13 mouse cellular contexts compared by ENCODE assay signal in genomic region chr2:50657826-50658225, GRCm38 (mm10).
DNase-seq lines count a peak whose midpoint lies in the region.
"Had no signal": no experiment of that assay in that cellular context is flagged by ENCODE, and none has a peak within 500 bp of the region (broad histone marks: within the 10 kb centered on the region; RNA-seq: fewer than 3 reads in every experiment).

No protein-coding gene starts in this region.

- DNase-seq in cerebellum, postnatal 10 days: peak; percentile 24 to 26
- DNase-seq in cerebellum, adult 9-10 months: no peak
- DNase-seq in kidney, postnatal 14 days: peak; percentile 11
- no peak for DNase-seq in kidney, adult 11 months
- peak; percentile 15 for DNase-seq in retina, postnatal 1 day
- DNase-seq in retina, embryonic 14.5 days (ENCODE audit: low spot score): no peak
- DNase-seq: adrenal gland, adult 2 months; adrenal gland, postnatal 10 days; adrenal gland, postnatal 25 days; cerebellum, adult 11 months; cerebellum, adult 8-10 months; cerebellum, postnatal 36 days; embryo, embryonic 11 days had no signal

Comparison
In these comparisons a context has a peak if more than half of its experiments do, and no peak if none do; other contexts are left out.
1. DNase-seq: peak in cerebellum, postnatal 10 days (2 of 2), kidney, postnatal 14 days (single experiment) and retina, postnatal 1 day (single experiment); none in cerebellum, adult 9-10 months (single experiment), kidney, adult 11 months (single experiment) and retina, embryonic 14.5 days (single experiment).